Mouse (Mus musculus): Measurements from ENCODE around the gene Vmn2r3.
"Not testable (repeated sequence)": the region's sequence is repeated elsewhere in the genome, so short reads cannot be mapped to it uniquely, and the experiment has no call there.

The Vmn2r3 gene

GRCm38 (mm10) chr3:64289609-64290008 lies at the start of gene Vmn2r3:
Gene Vmn2r3, minus strand, starts transcription at chr3:64289709.
- in situ Hi-C loops (cut with MboI, MseI) = no loop called here

- in situ Hi-C loops (cut with MboI, MseI) = no loop called here
These were observed 43.0 kb upstream of the Vmn2r3 start for GRCm38 (mm10) chr3:64332548-64332947.

DNA sequence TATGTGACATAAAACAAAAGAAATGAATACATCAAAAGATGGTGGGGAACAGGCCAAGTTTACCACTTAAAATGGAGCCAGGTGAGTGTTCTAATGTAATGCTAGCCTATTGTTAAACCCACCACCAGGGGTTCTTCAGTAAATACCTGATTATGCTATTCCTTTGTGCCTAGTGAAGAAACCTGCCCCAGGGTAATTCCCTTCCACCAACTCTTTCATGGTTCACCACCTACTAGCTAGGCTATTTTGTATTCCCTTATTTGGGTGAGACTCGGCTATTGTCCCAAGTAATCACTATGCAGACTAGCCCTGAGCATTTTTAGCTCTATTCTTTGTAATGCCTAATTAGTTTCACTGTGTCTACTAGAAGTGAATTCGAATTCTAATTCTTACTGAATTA lies 32.3 kb upstream of the Vmn2r3 start:
- in situ Hi-C loops (cut with MboI, MseI) = no loop called here

- in situ Hi-C loops (cut with MboI, MseI) = no loop called here
These were observed 17.3 kb upstream of the Vmn2r3 start for GRCm38 (mm10) chr3:64306799-64307198.

DNA sequence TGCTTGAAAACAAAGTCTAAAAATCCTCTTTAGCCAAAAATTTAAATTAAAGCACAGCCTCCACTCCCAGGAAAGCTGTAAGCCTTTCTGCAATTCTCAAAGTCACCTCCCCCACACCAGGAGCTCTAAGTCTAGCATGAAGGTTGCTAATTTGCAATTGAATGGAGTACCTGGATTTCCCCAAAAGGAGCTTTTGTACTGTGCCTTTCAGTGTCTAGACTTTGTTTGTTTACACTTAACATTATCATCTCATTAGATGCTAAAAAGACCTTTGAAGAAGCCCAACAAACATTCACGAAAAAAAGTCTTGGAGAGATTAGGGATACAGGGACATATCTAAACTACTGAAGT lies 23.8 kb downstream of the Vmn2r3 start:
- in situ Hi-C loops (cut with MboI, MseI) = no loop called here

GRCm38 (mm10) chr3:64265056-64265761 lies 24.3 kb downstream of the Vmn2r3 start:
- in situ Hi-C loops (cut with MboI, MseI) = not testable (repeated sequence)

DNA sequence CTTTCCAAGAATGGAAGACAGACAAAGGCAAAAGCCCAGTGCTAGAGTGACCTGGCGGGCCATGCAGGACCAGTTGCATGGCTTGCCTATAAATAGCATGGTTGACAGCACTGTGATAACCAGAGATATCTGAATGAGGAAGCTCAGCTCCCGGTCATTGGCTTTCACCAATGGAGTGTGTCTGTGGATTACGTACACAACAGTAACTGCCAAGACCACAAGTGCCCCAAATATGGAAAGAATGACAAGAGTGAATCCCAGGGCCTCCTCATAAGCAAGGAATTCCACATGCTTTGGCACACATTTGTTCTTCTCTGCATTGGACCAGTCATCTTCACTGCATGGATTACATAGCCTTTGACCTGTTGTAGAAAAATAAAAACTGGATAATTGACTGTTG lies 29.9 kb downstream of the Vmn2r3 start:
- in situ Hi-C loops (cut with MboI, MseI) = no loop called here

DNA sequence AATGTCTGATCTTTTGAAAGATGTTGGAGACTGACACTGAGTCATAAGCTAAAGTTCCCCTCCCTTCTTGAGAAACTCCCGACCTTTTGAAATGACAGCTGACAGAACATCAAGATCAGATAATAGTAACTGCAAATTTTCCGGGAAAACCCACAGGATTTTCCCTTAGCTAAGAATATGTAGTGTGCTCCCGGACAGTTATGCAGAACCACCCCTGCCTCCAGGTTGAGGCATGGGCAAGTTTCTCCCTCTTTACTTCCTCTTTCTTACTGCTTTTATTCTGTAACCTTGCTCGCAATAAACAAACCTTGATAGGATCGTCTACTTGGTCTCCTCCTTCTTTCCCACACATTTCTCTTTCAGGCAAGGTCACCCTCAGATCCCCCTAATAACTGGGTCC lies 37.9 kb downstream of the Vmn2r3 start:
- in situ Hi-C loops (cut with MboI, MseI) = no loop called here

GRCm38 (mm10) chr3:64250461-64250860 lies 39.0 kb downstream of the Vmn2r3 start:
- in situ Hi-C loops (cut with MboI, MseI) = not testable (repeated sequence)

GRCm38 (mm10) chr3:64235459-64235858 lies 54.0 kb downstream of the Vmn2r3 start:
- in situ Hi-C loops (cut with MboI, MseI) = not testable (repeated sequence)

DNA sequence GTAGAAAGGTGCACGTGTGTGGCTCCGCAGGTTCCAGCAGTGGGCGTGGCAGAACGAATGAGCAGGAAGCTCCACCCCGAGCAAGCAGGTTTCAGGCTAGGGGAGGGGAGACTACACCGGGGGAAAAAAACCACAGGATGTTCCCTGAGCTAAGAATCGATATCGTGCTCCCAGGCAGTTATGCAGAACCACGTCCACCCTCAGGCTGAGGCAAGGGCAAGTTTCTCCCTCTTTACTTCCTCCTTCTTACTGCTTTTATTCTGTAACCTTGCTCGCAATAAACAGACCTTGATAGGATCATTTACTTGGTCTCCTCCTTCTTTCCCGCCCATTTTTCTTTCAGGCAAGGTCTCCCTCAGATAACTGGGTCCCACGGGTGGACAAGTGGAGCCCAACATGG lies 55.9 kb downstream of the Vmn2r3 start:
- in situ Hi-C loops (cut with MboI, MseI) = not testable (repeated sequence)

DNA sequence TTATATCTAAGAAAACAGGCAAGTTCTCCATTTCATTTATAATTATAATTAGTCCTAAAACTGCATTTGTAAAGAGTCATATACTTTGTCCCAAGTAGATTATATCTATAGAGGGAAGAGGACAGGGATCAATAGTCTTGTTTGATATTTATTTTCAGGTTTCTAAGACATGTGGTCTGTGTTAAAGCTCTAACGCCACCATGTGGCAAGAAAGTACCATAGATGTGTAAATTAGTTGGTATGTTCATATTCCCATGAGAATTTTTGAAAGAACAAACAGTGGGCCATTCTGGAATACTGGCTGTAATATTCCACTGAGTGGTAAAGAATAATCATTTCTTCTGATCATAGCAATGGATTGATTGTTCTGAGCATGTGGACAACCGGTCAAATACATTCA lies 62.3 kb downstream of the Vmn2r3 start:
- in situ Hi-C loops (cut with MboI, MseI) = no loop called here

Measured in regulatory T cell (primary cell).